Mouse (Mus musculus): ENCODE measurements around the gene Gpr35. TPM values are rescaled to one million over a fixed set of nuclear protein-coding genes. Genes with fewer than 3 reads are reported as not detected.

Gpr35 gene
- total RNA-seq, 2 experiments from 2014 or later, result 0.25 to 0.61 TPM

GRCm38 (mm10) chr1:93010731-93011130 lies 60.1 kb downstream of the Gpr35 start:
- intact Hi-C loops (cut with DNase I), result loop anchor here (2.0 kb wide), 1 partner anchor 54 kb away; no protein-coding TSS in a partner anchor
- TF ChIP-seq CTCF (IDR thresholded peaks at IDR 0.05), result peak; percentile 59
- Histone ChIP-seq H3K27ac (no peak overlapping the region), H3K4me3 (no peak overlapping the region)
- peak; percentile 26 for DNase-seq

GRCm38 (mm10) chr1:93012103-93012585 lies 61.5 kb downstream of the Gpr35 start:
- no peak overlapping the region; the same call in 1 of the 2 replicates for H3K27ac ChIP-seq
- H3K4me3 ChIP-seq, result no peak overlapping the region
- no peak for TF ChIP-seq CTCF (IDR thresholded peaks at IDR 0.05)
- DNase-seq, result no peak
- intact Hi-C loops (cut with DNase I), result no loop called here

DNA sequence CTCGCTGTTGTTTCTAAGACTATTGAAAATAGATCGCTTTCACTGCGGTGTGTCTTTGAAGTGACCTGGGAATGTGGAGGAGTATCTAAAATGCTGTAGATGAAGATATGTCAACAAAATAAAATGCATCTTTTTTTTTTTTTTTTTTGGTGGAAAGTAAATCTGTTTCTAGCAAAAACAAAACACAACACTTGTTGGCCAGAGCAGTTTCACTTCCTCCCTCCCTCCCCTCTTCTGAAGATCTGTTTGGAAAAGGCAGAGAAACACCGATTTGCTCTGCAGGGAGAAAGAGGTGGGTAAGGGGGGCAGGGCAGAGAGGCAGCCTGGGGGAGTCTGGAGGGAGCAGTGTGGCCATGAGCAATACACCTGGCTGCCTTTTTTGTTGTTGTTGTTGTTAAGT lies 62.7 kb downstream of the Gpr35 start:
- H3K27ac ChIP-seq, result no peak overlapping the region
- no peak for TF ChIP-seq CTCF (IDR thresholded peaks at IDR 0.05)
- H3K4me3 ChIP-seq, result no peak overlapping the region
- intact Hi-C loops (cut with DNase I), result no loop called here
- no peak for DNase-seq

- TF ChIP-seq CTCF (IDR thresholded peaks at IDR 0.05), result peak; percentile 92
- peak; percentile 75 for DNase-seq
Observed at GRCm38 (mm10) chr1:93014460-93014859, 63.8 kb downstream of the Gpr35 start.

DNA sequence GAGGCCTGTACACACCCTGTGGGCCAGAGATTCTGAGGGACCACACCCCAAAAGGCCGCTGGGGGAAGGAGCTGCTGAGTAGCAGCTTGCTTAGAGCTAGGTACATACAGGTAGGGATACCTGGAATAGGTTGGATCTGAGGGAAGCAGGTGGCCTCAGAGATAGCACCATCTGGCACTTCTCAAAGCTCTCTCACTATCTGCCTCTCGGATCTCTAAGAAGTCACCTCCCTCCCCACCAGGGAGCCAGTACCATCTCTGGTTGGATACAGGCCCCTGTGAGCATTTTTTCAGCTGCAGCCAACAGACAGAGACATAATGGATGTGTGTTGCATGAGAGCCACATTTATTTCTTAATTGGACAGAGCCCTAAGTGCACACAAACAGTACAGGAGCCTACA lies 64.5 kb downstream of the Gpr35 start:
- H3K27ac ChIP-seq, result no peak overlapping the region
- H3K4me3 ChIP-seq, result no peak overlapping the region
- DNase-seq, result no peak
- intact Hi-C loops (cut with DNase I), result loop anchor here (2.0 kb wide), 1 partner anchor 66 kb away; no protein-coding TSS in a partner anchor
- TF ChIP-seq CTCF (IDR thresholded peaks at IDR 0.05), result no peak

More at GRCm38 (mm10) chr1:93014460-93014859, 63.8 kb downstream of the Gpr35 start:
- Histone ChIP-seq H3K4me3 (no peak overlapping the region), H3K27ac (no peak overlapping the region)
- intact Hi-C loops (cut with DNase I), result loop anchor here (2.0 kb wide), 1 partner anchor 66 kb away; no protein-coding TSS in a partner anchor

- Histone ChIP-seq H3K27ac (no peak overlapping the region), H3K4me3 (no peak overlapping the region)
- DNase-seq, result no peak
- intact Hi-C loops (cut with DNase I), result no loop called here
- TF ChIP-seq CTCF (IDR thresholded peaks at IDR 0.05), result no peak
Observed at GRCm38 (mm10) chr1:93018716-93019115, 68.1 kb downstream of the Gpr35 start.

DNA sequence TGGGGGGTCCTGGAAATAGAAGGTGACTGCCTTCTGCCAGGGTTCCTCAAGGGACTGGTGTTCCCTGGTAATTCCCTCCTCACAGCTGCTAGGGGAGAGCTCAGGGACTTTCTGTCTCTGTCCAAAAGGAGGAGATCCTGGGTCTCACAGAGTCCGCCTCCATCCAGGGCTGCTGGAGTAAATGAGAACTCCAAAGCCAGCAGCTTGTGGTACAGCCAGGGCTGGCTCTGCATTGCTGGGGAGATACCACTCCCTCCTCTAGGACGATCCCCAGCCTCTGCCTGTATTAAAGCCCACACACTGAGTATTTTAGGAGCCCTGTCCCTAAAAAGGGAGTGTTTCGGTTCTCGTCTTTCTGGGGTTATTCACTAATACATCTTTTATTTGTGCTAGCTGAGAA lies 69.9 kb downstream of the Gpr35 start:
- no peak overlapping the region for H3K27ac ChIP-seq
- intact Hi-C loops (cut with DNase I), result no loop called here
- TF ChIP-seq CTCF (IDR thresholded peaks at IDR 0.05), result no peak
- no peak overlapping the region for H3K4me3 ChIP-seq
- no peak for DNase-seq

GRCm38 (mm10) chr1:93026600-93026999 lies 75.9 kb downstream of the Gpr35 start:
- intact Hi-C loops (cut with DNase I), result no loop called here

DNA sequence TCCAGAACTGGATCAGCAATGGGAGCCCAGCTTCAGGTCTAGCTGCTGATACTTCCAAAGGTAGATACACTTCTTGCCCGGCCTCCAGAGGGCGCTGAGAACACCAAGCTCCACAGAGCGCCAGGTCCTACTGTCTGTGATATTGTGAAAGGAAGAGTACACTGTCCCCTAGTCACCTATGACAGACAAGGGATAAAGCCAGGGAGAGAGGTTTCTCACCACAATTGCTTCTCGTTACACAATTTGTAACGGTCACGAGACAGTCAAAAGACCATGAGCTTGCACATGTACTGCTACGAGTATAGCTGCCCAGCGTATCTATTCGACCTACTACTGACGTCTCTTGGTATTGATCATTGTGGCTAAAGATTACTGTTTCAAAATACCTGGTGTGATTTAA lies 78.7 kb downstream of the Gpr35 start:
- Histone ChIP-seq H3K4me3 (no peak overlapping the region), H3K27ac (no peak overlapping the region)
- intact Hi-C loops (cut with DNase I), result no loop called here
- TF ChIP-seq CTCF (IDR thresholded peaks at IDR 0.05), result no peak
- DNase-seq, result no peak

More at GRCm38 (mm10) chr1:93026600-93026999, 75.9 kb downstream of the Gpr35 start:
- no peak for TF ChIP-seq CTCF (IDR thresholded peaks at IDR 0.05)
- no peak overlapping the region for H3K27ac ChIP-seq
- no peak for DNase-seq
- no peak overlapping the region for H3K4me3 ChIP-seq

DNA sequence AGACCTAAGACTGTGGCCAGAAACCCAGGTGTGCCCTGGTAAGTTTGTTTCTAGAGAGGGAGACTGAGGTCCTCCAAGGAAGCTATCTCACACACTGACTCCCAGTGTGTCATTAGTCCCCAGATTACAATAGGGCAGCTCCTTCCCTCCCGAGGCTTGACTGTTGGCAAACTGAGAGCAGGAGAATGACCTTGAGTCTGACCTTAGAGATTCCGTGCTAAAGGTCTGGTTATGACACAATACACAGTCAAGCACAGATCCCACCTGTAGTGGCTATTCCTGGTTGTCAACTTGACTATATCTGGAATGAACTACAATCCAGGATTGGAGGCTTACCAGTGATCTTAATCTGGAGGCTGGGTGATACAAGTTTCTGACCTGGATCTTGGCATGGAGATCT lies 79.4 kb downstream of the Gpr35 start:
- H3K4me3 ChIP-seq, result no peak overlapping the region
- no peak for DNase-seq
- intact Hi-C loops (cut with DNase I), result no loop called here
- H3K27ac ChIP-seq, result no peak overlapping the region
- no peak for TF ChIP-seq CTCF (IDR thresholded peaks at IDR 0.05)

GRCm38 (mm10) chr1:93031199-93031598 lies 80.5 kb downstream of the Gpr35 start:
- H3K27ac ChIP-seq, result no peak overlapping the region
- intact Hi-C loops (cut with DNase I), result no loop called here
- H3K4me3 ChIP-seq, result no peak overlapping the region
- no peak for TF ChIP-seq CTCF (IDR thresholded peaks at IDR 0.05)
- DNase-seq, result no peak

- intact Hi-C loops (cut with DNase I), result no loop called here
- no peak overlapping the region for H3K4me3 ChIP-seq
- H3K27ac ChIP-seq, result no peak overlapping the region
- no peak for DNase-seq
- no peak for TF ChIP-seq CTCF (IDR thresholded peaks at IDR 0.05)
Observed at GRCm38 (mm10) chr1:93033989-93034388, 83.3 kb downstream of the Gpr35 start.

DNA sequence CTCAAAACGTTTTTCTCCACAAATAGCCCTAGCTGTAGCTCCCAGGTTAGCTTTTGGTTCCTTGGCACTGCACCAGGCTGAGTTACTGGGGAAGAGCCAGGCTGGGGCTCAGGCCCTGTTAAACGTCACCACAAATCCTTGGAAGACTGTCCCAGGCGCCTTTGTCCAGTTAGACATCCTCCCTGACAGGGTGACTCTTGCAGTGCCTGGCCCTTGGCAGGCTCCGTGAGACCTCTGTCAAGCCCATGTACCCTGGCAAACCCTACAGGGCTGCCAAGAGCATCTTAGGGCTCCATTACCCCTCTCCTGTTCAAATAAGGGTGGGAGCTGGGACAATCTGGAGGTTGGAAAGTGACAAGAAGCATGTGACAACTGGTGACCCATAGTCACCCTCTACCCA lies 85.3 kb downstream of the Gpr35 start:
- TF ChIP-seq CTCF (IDR thresholded peaks at IDR 0.05), result no peak
- Histone ChIP-seq H3K27ac (no peak overlapping the region), H3K4me3 (no peak overlapping the region)
- intact Hi-C loops (cut with DNase I), result no loop called here
- DNase-seq, result no peak

Other genes with a start within 250 kb of the Gpr35 start
- 100 to 1,000 TPM; 214 to 256 TPM for gene Gpc1, start 119.2 kb upstream of the Gpr35 start, total RNA-seq (2021)
- gene Ankmy1, start 48.0 kb upstream of the Gpr35 start, total RNA-seq (2021), result under 1 TPM in 1 of 2 experiments, not detected in 1; 0.06 TPM
- 10 to 100 TPM; 21.8 to 24.9 TPM for gene Dusp28, start 43.9 kb upstream of the Gpr35 start, total RNA-seq (2021)
- 10 to 100 TPM; 69.9 to 74.9 TPM for gene Rnpepl1, start 40.1 kb upstream of the Gpr35 start, total RNA-seq (2021)
- 1 to 10 TPM; 4.8 to 5.5 TPM for gene Capn10, start 16.5 kb upstream of the Gpr35 start, total RNA-seq (2021)
- gene Aqp12, start 55.5 kb downstream of the Gpr35 start, total RNA-seq (2021), result not detected
- 1 to 10 TPM; 1.3 to 1.4 TPM for gene Kif1a, start 151.1 kb downstream of the Gpr35 start, total RNA-seq (2021)
- not detected for gene Agxt, start 184.4 kb downstream of the Gpr35 start, total RNA-seq (2021)
- gene 2310007B03Rik, start 210.1 kb downstream of the Gpr35 start, total RNA-seq (2021), result not detected
- gene Crocc2, start 217.9 kb downstream of the Gpr35 start, total RNA-seq (2021), result not detected